Mouse (Mus musculus): ENCODE measurements at regions not wholly inside any gene's neighbourhood (a gene's known extent, or its start where the extent isn't known, plus 50 kb on each side); places are given as distances from the start of the nearest gene placed in this dataset.
"Not testable (repeated sequence)": the region's sequence is repeated elsewhere in the genome, so short reads cannot be mapped to it uniquely, and the experiment has no call there.

DNA sequence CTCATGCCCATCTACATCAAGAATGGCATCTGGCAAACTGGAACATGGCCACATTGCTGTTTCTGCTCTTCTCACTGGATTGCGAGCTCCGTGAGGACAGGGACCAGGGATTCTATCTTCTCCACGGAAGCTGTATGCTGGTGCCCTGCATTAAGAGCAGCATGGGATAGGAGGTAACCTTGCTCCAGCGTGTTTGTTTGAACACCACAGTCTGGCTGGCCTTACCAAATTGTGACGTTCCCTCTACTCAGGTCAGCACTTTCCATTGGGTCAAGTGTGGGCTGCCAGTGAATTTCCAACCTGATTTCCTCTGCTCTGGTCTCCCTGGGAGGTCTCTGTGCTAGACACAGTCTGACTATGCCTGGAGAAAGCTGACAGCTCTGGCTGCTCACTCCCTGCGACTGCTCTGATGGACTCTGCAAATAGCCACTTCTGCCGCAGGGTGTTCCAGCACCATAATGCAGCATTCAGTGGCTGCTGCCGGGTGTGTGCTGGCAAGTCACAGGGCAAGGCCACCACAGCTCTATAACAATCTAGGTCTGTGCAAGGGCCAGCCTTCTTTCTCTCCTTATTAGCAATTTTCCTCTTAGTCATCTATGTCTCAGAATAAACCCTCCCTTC, 175.6 kb downstream of the Opa1 start:
- no peak overlapping the region for H3K4me2 ChIP-seq (replicated peaks)
- H3K9me3 ChIP-seq: no peaks in the 10 kb centered on the region
- H3K4me3 ChIP-seq (replicated peaks): no peak overlapping the region
- peak; percentile 43 for ATAC-seq
- peaks cover 25% of the 10 kb centered on the region for H3K4me1 ChIP-seq (replicated peaks)
- 38% methylated on average over 8 of the region's 8 CpGs for WGBS
- H3K9ac ChIP-seq: no peak overlapping the region
- no peaks in the 10 kb centered on the region for H3K36me3 ChIP-seq
- no peak overlapping the region for H3K27ac ChIP-seq
- H3K27me3 ChIP-seq (replicated peaks): no peaks in the 10 kb centered on the region

DNA sequence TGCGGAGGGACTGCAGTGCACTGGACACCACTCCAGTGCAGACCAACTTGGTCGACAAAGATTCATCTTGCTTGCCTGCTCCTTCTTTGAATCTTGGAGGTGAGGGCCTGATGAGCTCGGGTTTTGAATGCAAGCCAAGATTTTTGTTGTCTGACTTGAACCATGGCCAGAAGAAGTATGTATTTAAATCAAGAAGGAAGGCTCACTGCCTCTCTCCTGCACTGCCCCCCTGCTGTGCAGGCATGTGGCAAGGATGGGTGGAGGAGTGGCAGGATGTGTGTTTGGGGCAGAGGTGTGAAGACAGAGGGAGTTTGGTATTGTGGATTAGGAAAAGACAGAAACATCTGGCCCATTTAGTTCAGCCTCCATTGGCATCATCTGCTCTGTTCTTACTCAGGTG, 179.1 kb downstream of the Opa1 start:
- no peak overlapping the region for H3K4me2 ChIP-seq (replicated peaks)
- ATAC-seq: no peak
- H3K27me3 ChIP-seq (replicated peaks): no peaks in the 10 kb centered on the region
- H3K27ac ChIP-seq: peak overlapping the region; percentile 28; the same call in 1 of the 2 replicates
- no peaks in the 10 kb centered on the region for H3K36me3 ChIP-seq
- H3K4me1 ChIP-seq (replicated peaks): peaks cover 40% of the 10 kb centered on the region
- 52% methylated on average over 3 of the region's 3 CpGs for WGBS
- no peak overlapping the region for H3K9ac ChIP-seq
- no peak overlapping the region for H3K4me3 ChIP-seq (replicated peaks)
- no peaks in the 10 kb centered on the region for H3K9me3 ChIP-seq

GRCm38 (mm10) chr16:29759416-29759815, 180.3 kb downstream of the Opa1 start:
- Histone ChIP-seq H3K4me2 (replicated peaks) (no peak overlapping the region), H3K9ac (no peak overlapping the region), H3K27ac (no peak overlapping the region), H3K4me1 (replicated peaks) (peaks cover 36% of the 10 kb centered on the region), H3K9me3 (no peaks in the 10 kb centered on the region), H3K27me3 (replicated peaks) (no peaks in the 10 kb centered on the region), H3K4me3 (replicated peaks) (no peak overlapping the region), H3K36me3 (no peaks in the 10 kb centered on the region)
- 91% methylated on average over 3 of the region's 3 CpGs for whole genome bisulfite sequencing
- ATAC-seq: no peak

DNA sequence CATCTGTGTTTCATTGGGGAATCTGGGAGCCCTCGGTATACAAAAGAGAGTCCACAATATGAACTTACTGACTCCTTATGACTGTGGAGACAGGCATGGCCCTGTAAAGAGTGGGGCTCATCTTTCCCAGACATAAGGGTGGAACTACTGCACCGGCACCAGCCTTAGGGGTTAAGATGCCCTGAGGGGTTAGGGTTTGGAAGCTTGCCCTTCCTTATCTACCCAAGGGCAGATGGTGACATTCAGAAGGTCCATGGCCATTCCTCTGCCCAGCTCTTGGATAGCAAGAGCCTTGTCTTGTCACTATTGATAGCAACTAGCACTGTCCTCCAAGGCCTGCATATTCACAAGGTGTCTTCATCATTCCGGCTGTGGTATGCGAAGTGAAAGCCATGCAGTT, 181.5 kb downstream of the Opa1 start:
- H3K9me3 ChIP-seq: no peaks in the 10 kb centered on the region
- no peak overlapping the region for H3K4me2 ChIP-seq (replicated peaks)
- no peak overlapping the region for H3K4me3 ChIP-seq (replicated peaks)
- 0 out of 2 replicates have a peak overlapping the region, but pooled peaks have one; percentile 74 for H3K27ac ChIP-seq
- 93% methylated on average over 4 of the region's 4 CpGs for WGBS
- no peak for ATAC-seq
- H3K27me3 ChIP-seq (replicated peaks): no peaks in the 10 kb centered on the region
- H3K36me3 ChIP-seq: no peaks in the 10 kb centered on the region
- H3K4me1 ChIP-seq (replicated peaks): peaks cover 30% of the 10 kb centered on the region
- H3K9ac ChIP-seq: no peak overlapping the region

DNA sequence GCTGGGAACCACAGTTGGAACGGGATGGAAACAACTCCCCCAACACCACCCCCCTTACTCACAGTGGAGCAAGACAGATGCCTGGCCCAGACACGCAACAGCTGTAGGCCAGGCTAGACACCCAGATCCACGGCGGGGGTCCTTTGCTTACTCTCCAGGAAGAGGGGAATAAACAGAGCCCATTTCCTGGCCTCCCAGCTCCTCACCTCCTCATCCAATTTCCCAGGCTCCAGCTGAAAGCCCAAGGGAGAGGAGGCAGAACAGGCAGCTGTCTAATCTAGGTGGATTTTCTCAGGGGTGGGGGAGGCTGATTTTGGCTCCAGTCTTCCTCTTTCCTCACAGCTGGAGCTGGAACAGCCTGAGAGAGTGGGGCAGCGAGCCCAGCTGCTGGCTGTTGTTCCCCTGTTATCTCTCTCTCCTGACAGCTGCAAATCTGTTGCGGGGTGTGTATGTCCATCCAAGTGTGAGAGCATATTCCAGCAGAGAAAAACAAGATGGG, 182.7 kb downstream of the Opa1 start:
- H3K36me3 ChIP-seq: no peaks in the 10 kb centered on the region
- H3K4me1 ChIP-seq (replicated peaks): peaks cover 30% of the 10 kb centered on the region
- no peaks in the 10 kb centered on the region for H3K27me3 ChIP-seq (replicated peaks)
- no peak overlapping the region for H3K4me3 ChIP-seq (replicated peaks)
- WGBS: 25% methylated on average over 6 of the region's 6 CpGs
- peak; percentile 89 for ATAC-seq
- no peak overlapping the region for H3K9ac ChIP-seq
- no peaks in the 10 kb centered on the region for H3K9me3 ChIP-seq
- no peak overlapping the region for H3K4me2 ChIP-seq (replicated peaks)
- H3K27ac ChIP-seq: peak overlapping the region; percentile 74

GRCm38 (mm10) chr16:29764376-29764775, 185.2 kb downstream of the Opa1 start:
- no peak overlapping the region for H3K9ac ChIP-seq
- no peak overlapping the region for H3K4me3 ChIP-seq (replicated peaks)
- H3K4me1 ChIP-seq (replicated peaks): peaks cover 14% of the 10 kb centered on the region; the same call in 1 of the 2 replicates
- no peak for ATAC-seq
- H3K9me3 ChIP-seq: no peaks in the 10 kb centered on the region
- WGBS: 97% methylated on average over 1 of the region's 1 CpGs
- H3K27ac ChIP-seq: no peak overlapping the region
- no peaks in the 10 kb centered on the region for H3K36me3 ChIP-seq
- H3K4me2 ChIP-seq (replicated peaks): no peak overlapping the region
- H3K27me3 ChIP-seq (replicated peaks): no peaks in the 10 kb centered on the region

DNA sequence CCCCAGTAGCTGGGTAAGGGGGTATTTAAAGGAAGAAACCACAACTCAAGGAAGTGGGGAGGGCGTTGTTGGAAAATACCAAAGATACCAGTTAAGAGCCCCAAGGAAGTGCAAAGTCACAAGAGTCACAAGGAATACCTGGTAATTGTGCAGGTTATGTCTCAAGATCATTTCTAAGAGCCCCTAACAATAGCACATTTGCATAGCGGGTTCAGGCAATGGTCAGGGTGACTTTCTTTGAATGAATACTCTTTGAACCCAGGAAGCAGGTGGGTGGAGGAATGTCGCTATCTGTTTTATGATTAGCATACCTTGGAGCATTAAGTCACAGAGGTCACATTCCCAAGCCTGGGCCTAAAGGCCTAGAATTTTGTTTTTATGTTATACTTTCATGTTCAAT, 186.7 kb downstream of the Opa1 start:
- H3K4me2 ChIP-seq (replicated peaks); H3K36me3 ChIP-seq; H3K27ac ChIP-seq; H3K9ac ChIP-seq; H3K4me1 ChIP-seq (replicated peaks); ATAC-seq; H3K27me3 ChIP-seq (replicated peaks); H3K4me3 ChIP-seq (replicated peaks); H3K9me3 ChIP-seq: not testable (repeated sequence)
- WGBS: 91% methylated on average over 3 of the region's 3 CpGs

DNA sequence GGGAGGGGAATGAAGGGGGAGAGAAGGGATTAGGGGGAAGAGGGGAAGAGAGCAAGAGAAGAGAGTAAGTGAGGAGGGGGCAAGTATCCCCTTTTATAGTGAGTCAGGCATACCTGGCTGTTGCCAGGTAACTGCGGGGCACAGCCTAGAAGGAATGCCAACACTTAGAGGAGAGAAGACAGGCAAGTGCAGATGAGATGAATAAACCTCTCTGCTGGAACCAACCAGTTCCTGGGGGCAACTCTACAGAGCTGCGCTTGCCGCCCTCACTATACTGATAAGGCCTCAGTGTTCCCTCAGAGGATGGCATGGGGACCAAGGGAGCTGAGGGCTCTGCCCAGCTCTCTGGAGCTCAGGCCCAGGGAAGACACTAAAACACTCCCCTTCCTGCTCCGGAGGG, 192.2 kb downstream of the Opa1 start:
- 0 out of 2 replicates have a peak, but pooled peaks have one; percentile 13 for ATAC-seq
- no peak overlapping the region for H3K4me2 ChIP-seq (replicated peaks)
- H3K9ac ChIP-seq: no peak overlapping the region
- 57% methylated on average over 4 of the region's 4 CpGs for WGBS
- no peaks in the 10 kb centered on the region for H3K27me3 ChIP-seq (replicated peaks)
- 0 out of 2 replicates have a peak overlapping the region, but pooled peaks have one; percentile 27 for H3K27ac ChIP-seq
- no peak overlapping the region for H3K4me3 ChIP-seq (replicated peaks)
- H3K36me3 ChIP-seq: no peaks in the 10 kb centered on the region
- H3K4me1 ChIP-seq (replicated peaks): peaks cover 26% of the 10 kb centered on the region
- no peaks in the 10 kb centered on the region for H3K9me3 ChIP-seq

DNA sequence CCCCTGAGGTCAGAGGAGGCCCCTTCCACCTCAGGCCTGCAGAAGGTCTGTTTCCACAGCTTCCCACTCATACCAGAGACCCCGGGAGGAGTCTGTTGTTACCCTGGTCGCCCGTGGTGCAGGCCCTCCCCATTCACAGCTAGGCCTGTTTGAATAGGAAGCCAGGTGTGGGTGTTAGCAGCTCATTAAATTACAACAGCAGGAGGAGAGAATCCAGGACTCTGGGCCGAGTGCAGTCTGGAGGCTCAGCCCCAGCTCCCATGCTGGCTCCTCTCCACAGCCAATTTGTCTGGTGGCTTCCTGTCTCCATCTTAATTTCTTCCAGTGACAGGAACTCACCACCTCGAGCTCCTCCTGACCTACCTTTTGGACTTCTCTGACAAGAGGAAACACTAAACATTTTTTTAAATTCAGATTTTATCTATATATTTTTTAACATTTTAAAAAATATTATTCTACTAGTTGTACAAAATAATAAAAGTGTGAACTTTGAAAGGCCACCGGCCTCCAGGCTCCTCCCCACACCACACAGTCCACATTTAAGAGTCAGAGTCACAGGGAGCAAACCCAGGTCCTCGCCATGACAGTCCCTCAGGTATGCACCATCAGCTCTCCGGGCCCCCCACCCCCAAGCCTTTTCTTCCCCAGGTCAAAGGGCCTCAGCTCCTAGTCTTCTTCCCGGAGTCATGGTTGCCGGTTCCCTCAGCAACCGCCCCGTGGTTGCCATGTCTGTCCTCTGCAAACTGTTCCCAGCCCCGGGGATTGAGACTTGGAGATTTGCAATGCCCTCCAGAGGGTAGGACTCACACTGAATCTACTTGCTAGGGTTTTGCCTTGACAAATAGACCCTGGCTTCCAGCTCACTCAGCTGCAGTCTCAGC, 192.8 kb downstream of the Opa1 start:
- 43% methylated on average over 13 of the region's 13 CpGs for WGBS
- Histone ChIP-seq H3K36me3 (no peaks in the 10 kb centered on the region), H3K9me3 (no peaks in the 10 kb centered on the region), H3K27ac (0 out of 2 replicates have a peak overlapping the region, but pooled peaks have one; percentile 27), H3K4me1 (replicated peaks) (peaks cover 30% of the 10 kb centered on the region), H3K4me3 (replicated peaks) (no peak overlapping the region), H3K27me3 (replicated peaks) (no peaks in the 10 kb centered on the region), H3K4me2 (replicated peaks) (no peak overlapping the region), H3K9ac (no peak overlapping the region)
- 0 out of 2 replicates have a peak, but pooled peaks have one; percentile 18 for ATAC-seq

DNA sequence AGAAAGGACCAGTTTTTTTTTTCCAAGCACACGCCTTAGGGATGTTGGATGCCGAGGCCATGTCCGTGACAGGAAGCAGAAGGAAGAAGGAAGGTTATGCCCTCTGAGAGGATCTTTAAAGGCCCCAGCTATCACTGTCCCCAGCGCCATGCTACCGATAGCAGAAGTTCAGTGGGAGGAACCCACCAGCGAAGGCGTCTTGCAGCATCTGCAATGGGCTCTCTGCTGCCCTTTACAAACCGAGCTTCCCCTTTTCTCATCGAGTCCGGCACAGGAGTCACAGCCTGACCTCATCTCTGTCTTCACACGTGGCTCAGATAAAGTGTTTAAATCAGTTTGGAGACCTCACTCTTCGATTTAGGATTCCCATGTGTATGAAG, 193.5 kb downstream of the Opa1 start:
- Histone ChIP-seq H3K9me3 (no peaks in the 10 kb centered on the region), H3K4me3 (replicated peaks) (no peak overlapping the region), H3K9ac (no peak overlapping the region), H3K36me3 (no peaks in the 10 kb centered on the region), H3K4me2 (replicated peaks) (no peak overlapping the region), H3K4me1 (replicated peaks) (peaks cover 30% of the 10 kb centered on the region), H3K27me3 (replicated peaks) (no peaks in the 10 kb centered on the region), H3K27ac (no peak overlapping the region)
- WGBS: 60% methylated on average over 12 of the region's 12 CpGs
- ATAC-seq: no peak

DNA sequence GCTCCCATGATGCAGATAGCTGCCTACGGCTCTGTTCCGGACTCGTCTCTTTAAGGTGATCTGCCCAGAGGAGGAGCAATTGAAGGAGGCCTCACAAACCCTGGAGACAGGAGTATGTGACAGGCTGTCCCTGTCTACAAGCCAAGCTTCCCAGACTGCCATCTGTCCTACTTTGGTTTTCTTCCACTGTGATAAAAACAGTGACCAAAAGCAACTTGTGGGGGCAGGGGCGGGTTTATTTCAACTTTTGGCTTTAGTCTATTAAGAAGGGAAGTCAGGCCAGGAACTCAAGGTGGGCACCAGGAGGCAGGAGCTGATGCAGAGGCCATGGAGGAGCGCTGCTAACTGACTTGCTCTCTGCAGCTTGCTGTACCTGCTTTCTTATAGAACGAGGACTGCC, 193.9 kb downstream of the Opa1 start:
- no peaks in the 10 kb centered on the region for H3K9me3 ChIP-seq
- no peaks in the 10 kb centered on the region for H3K36me3 ChIP-seq
- ATAC-seq: no peak
- H3K9ac ChIP-seq: no peak overlapping the region
- no peak overlapping the region for H3K27ac ChIP-seq
- no peaks in the 10 kb centered on the region for H3K27me3 ChIP-seq (replicated peaks)
- no peak overlapping the region for H3K4me3 ChIP-seq (replicated peaks)
- WGBS: 82% methylated on average over 6 of the region's 6 CpGs
- no peak overlapping the region for H3K4me2 ChIP-seq (replicated peaks)
- peaks cover 30% of the 10 kb centered on the region for H3K4me1 ChIP-seq (replicated peaks)

DNA sequence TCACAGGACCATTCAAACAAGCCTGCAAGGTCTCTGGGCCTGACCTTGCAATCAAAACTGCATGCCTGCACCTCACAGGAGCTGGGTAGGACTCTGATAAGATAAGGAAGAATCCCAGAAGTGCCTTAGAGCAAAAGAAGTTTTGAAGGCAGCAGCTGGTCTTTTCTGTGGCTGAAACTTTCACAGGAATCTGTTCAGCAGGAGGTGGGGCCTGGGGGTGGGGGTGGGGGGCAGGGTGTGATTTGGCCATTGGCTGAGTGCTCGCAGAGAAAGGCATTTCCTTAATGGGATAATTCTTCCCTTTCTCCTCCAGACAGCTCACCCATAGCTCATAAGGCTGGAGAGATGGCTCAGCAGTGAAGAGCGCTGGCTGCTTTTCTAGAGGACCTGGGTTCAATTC, 195.8 kb downstream of the Opa1 start:
- no peaks in the 10 kb centered on the region for H3K36me3 ChIP-seq
- H3K4me2 ChIP-seq (replicated peaks): no peak overlapping the region
- ATAC-seq: peak; percentile 75
- H3K9ac ChIP-seq: no peak overlapping the region
- 25% methylated on average over 2 of the region's 2 CpGs for WGBS
- no peaks in the 10 kb centered on the region for H3K27me3 ChIP-seq (replicated peaks)
- H3K9me3 ChIP-seq: no peaks in the 10 kb centered on the region
- H3K27ac ChIP-seq: peak overlapping the region; percentile 40; the same call in 1 of the 2 replicates
- H3K4me3 ChIP-seq (replicated peaks): no peak overlapping the region
- H3K4me1 ChIP-seq (replicated peaks): peaks cover 30% of the 10 kb centered on the region
